Mouse (Mus musculus) regulatory T cell (primary cell): ENCODE results near the gene Zfp853.

Experiments
- in situ Hi-C: fragments of 300-600 bp; cut with MboI, MseI; formaldehyde crosslinking; loops from one replicate; pipeline ENCODE4 v1.15.1; 2025; ENCODE audit warnings: high pct_unique_total_duplicates

Zfp853 gene

GRCm38 (mm10) chr5:143293404-143293803 lies at the start of gene Zfp853:
Gene Zfp853, minus strand, starts transcription at chr5:143293623.
- in situ Hi-C loops, result loop anchor here (5.0 to 10.0 kb wide), 2 partner anchors 119 to 406 kb away; no protein-coding TSS in a partner anchor

GRCm38 (mm10) chr5:143339603-143340002 lies 46.2 kb upstream of the Zfp853 start:
- in situ Hi-C loops, result loop anchor here (5.0 kb wide), 1 partner anchor 78 kb away; no protein-coding TSS in a partner anchor

GRCm38 (mm10) chr5:143336559-143336958 lies 43.1 kb upstream of the Zfp853 start:
- in situ Hi-C loops, result loop anchor here (5.0 kb wide), 1 partner anchor 81 kb away; no protein-coding TSS in a partner anchor

GRCm38 (mm10) chr5:143335089-143335460 lies 41.7 kb upstream of the Zfp853 start:
- in situ Hi-C loops, result loop anchor here (5.0 kb wide), 1 partner anchor 82 kb away; no protein-coding TSS in a partner anchor

GRCm38 (mm10) chr5:143334418-143335088 lies 41.1 kb upstream of the Zfp853 start:
- in situ Hi-C loops, result loop anchor here (5.0 kb wide), 1 partner anchor 83 kb away; no protein-coding TSS in a partner anchor

GRCm38 (mm10) chr5:143333872-143334271 lies 40.4 kb upstream of the Zfp853 start:
- in situ Hi-C loops, result no loop called here

- in situ Hi-C loops, result no loop called here
Measured at GRCm38 (mm10) chr5:143328690-143329495, 35.5 kb upstream of the Zfp853 start, which contains the start of gene Zdhhc4. Gene Zdhhc4, minus strand, starts transcription at chr5:143329256.

- in situ Hi-C loops, result no loop called here
Measured at GRCm38 (mm10) chr5:143317288-143317610, 23.8 kb upstream of the Zfp853 start.

- in situ Hi-C loops, result no loop called here
Measured at GRCm38 (mm10) chr5:143316605-143317287, 23.3 kb upstream of the Zfp853 start.

GRCm38 (mm10) chr5:143315514-143315888 lies 22.1 kb upstream of the Zfp853 start:
- in situ Hi-C loops, result no loop called here

GRCm38 (mm10) chr5:143314730-143315513 lies 21.5 kb upstream of the Zfp853 start, which contains the start of gene E130309D02Rik:
Gene E130309D02Rik, minus strand, starts transcription at chr5:143315360.
- in situ Hi-C loops, result no loop called here

- in situ Hi-C loops, result no loop called here
Measured at GRCm38 (mm10) chr5:143314183-143314729, 20.8 kb upstream of the Zfp853 start.

- in situ Hi-C loops, result no loop called here
Measured at GRCm38 (mm10) chr5:143311886-143312285, 18.5 kb upstream of the Zfp853 start.

- in situ Hi-C loops, result no loop called here
Measured at GRCm38 (mm10) chr5:143309916-143310315, 16.5 kb upstream of the Zfp853 start.

GRCm38 (mm10) chr5:143308825-143309224 lies 15.4 kb upstream of the Zfp853 start:
- in situ Hi-C loops, result no loop called here

GRCm38 (mm10) chr5:143304251-143304650 lies 10.8 kb upstream of the Zfp853 start:
- in situ Hi-C loops, result no loop called here

- in situ Hi-C loops, result no loop called here
Measured at GRCm38 (mm10) chr5:143301296-143301695, 7.9 kb upstream of the Zfp853 start.

GRCm38 (mm10) chr5:143299686-143300085 lies 6.3 kb upstream of the Zfp853 start:
- in situ Hi-C loops, result loop anchor here (10.0 kb wide), 1 partner anchor 125 kb away; no protein-coding TSS in a partner anchor

GRCm38 (mm10) chr5:143298391-143298790 lies 5.0 kb upstream of the Zfp853 start:
- in situ Hi-C loops, result loop anchor here (10.0 kb wide), 1 partner anchor 124 kb away; no protein-coding TSS in a partner anchor

- in situ Hi-C loops, result loop anchor here (10.0 kb wide), 1 partner anchor 123 kb away; no protein-coding TSS in a partner anchor
Measured at GRCm38 (mm10) chr5:143297986-143298385, 4.6 kb upstream of the Zfp853 start.

- in situ Hi-C loops, result loop anchor here (10.0 kb wide), 1 partner anchor 121 kb away; no protein-coding TSS in a partner anchor
Measured at GRCm38 (mm10) chr5:143295330-143295729, 1.9 kb upstream of the Zfp853 start.
